Mouse (Mus musculus) Patski (cell line): Measurements from ENCODE around the gene Scml2. TPM values are rescaled to one million over a fixed set of nuclear protein-coding genes. Genes with fewer than 3 reads are reported as not detected.
"Not testable (repeated sequence)": the region's sequence is repeated elsewhere in the genome, so short reads cannot be mapped to it uniquely, and the experiment has no call there.

Source experiments
- ATAC-seq: fragments of 100-300 bp; one replicate; pipeline ENCODE4 v1.8.0; 2021
- CTCF ChIA-PET: fragments of 350-600 bp; sonication (Branson Sonifier 250); formaldehyde crosslinking; loops from one replicate; lab custom pipeline; 2022; ENCODE audit warnings: inconsistent platforms; lab: Charles Lee
- POLR2A ChIA-PET: fragments of 350-600 bp; sonication (Branson Sonifier 250); formaldehyde crosslinking; loops from one replicate; lab custom pipeline; 2022; ENCODE audit warnings: antibody characterized with exemption, inconsistent platforms; lab: Charles Lee
- DNase-seq: peaks from one replicate; pipeline ENCODE4 v3.0.0-alpha.2; 2011; ENCODE audit warnings: low read depth, low spot score
- H3K27me3 ChIP-seq: fragments of 371-371 bp; one replicate; pipeline ENCODE4 v1.5.1; 2021
- CTCF ChIP-seq: fragments of 100-300 bp; IDR thresholded peaks from one replicate; pipeline ENCODE4 v1.5.1; 2021
- in situ Hi-C: fragments of 300-500 bp; cut with MboI; formaldehyde crosslinking; loops from 3 replicates; pipeline ENCODE4 v1.11.1; 2018; ENCODE audit warnings: low pct_unique_long_range_greater_than_20kb, mixed read lengths
- polyA plus RNA-seq: library from polyadenylated mRNA; unstranded; gene quantifications from one replicate; pipeline ENCODE4 v1.2.3, GENCODE M21; 2021

Scml2 gene
- polyA plus RNA-seq = not detected

GRCm38 (mm10) chrX:161116893-161117292 is at the start of gene Scml2:
Gene Scml2 (plus strand): TSS chrX:161117193.
- in situ Hi-C loops, POLR2A ChIA-PET, CTCF ChIA-PET, DNase-seq, H3K27me3 ChIP-seq, ATAC-seq: not testable (repeated sequence)

- H3K27me3 ChIP-seq, POLR2A ChIA-PET, in situ Hi-C loops, DNase-seq, CTCF ChIA-PET, ATAC-seq: not testable (repeated sequence)
Observed at GRCm38 (mm10) chrX:161075576-161075975, 41.4 kb upstream of the Scml2 start.

GRCm38 (mm10) chrX:161162314-161163068 is 45.5 kb downstream of the Scml2 start:
- TF ChIP-seq CTCF = no peak
- ATAC-seq (no peak), DNase-seq (no peak)
- in situ Hi-C loops = no loop called here
- ChIA-PET POLR2A (no interaction called here), CTCF (interaction anchor here (1.4 kb wide), 1 partner anchor 36 kb away, joined by 3 read pairs; no protein-coding TSS in a partner anchor)
- peaks cover 49% of the 10 kb centered on the region for H3K27me3 ChIP-seq

GRCm38 (mm10) chrX:161163069-161163416 is 46.0 kb downstream of the Scml2 start:
- in situ Hi-C loops = no loop called here
- ChIA-PET CTCF (interaction anchor here (1.4 kb wide), 1 partner anchor 35 kb away, joined by 3 read pairs; no protein-coding TSS in a partner anchor), POLR2A (no interaction called here)
- H3K27me3 ChIP-seq = peaks cover 55% of the 10 kb centered on the region
- DNase-seq (no peak), ATAC-seq (no peak)
- TF ChIP-seq CTCF = no peak

GRCm38 (mm10) chrX:161287156-161287555 is 170.2 kb downstream of the Scml2 start, which contains the start of gene Gm15262:
Gene Gm15262 (plus strand): TSS chrX:161287456.
- CTCF ChIA-PET, H3K27me3 ChIP-seq, in situ Hi-C loops, POLR2A ChIA-PET, DNase-seq, ATAC-seq: not testable (repeated sequence)

Other genes with a start within 250 kb of the Scml2 start
- gene Gja6, start 210.1 kb upstream of the Scml2 start, polyA plus RNA-seq = 0.08 TPM
- gene Cdkl5, start 122.5 kb upstream of the Scml2 start, polyA plus RNA-seq = 6.9 TPM
- gene Gm15262, start 170.3 kb downstream of the Scml2 start, polyA plus RNA-seq = not detected